Mouse (Mus musculus) liver, postnatal 0 days (tissue): Measurements from ENCODE around the gene Gosr2. TPM values are rescaled to one million over a fixed set of nuclear protein-coding genes. Genes with fewer than 3 reads are reported as not detected.
"Not testable (repeated sequence)": the region's sequence is repeated elsewhere in the genome, so short reads cannot be mapped to it uniquely, and the experiment has no call there.

Experiments
- ATAC-seq: fragments of 200-750 bp; cut with Nextera tagmentation; 2 replicates; pipeline ENCODE4 v1.8.0; 2017; ENCODE audit warnings: mild to moderate bottlenecking, moderate library complexity
- DNase-seq: peaks from one replicate; pipeline ENCODE4 v3.0.0-alpha.2; 2016
- H3K27ac ChIP-seq: fragments of 300-500 bp; sonication (generic); 2 replicates; pipeline ENCODE4 v1.5.1; 2014; ENCODE audit warnings: antibody characterized with exemption, moderate library complexity, mild to moderate bottlenecking, low read depth
- H3K27me3 ChIP-seq: fragments of 300-500 bp; sonication (generic); 2 replicates; pipeline ENCODE4 v1.6.1; 2014; ENCODE audit warnings: low read length, control low read depth, mixed read lengths; ENCODE audit not compliant: insufficient read depth
- H3K36me3 ChIP-seq: fragments of 300-500 bp; sonication (generic); replicated peaks from 2 replicates; pipeline ENCODE4 v1.6.1; 2014; ENCODE audit warnings: mild to moderate bottlenecking, control low read depth, low read length, moderate library complexity, mixed read lengths; ENCODE audit not compliant: insufficient read depth
- H3K4me1 ChIP-seq: fragments of 300-500 bp; sonication (generic); 2 replicates; pipeline ENCODE4 v1.6.1; 2014; ENCODE audit warnings: antibody characterized with exemption, mild to moderate bottlenecking, control low read depth; ENCODE audit not compliant: insufficient read depth
- H3K4me2 ChIP-seq: fragments of 300-500 bp; sonication (generic); 2 replicates; pipeline ENCODE4 v1.6.1; 2014; ENCODE audit warnings: low read depth, mild to moderate bottlenecking, low read length, moderate library complexity, mixed read lengths
- H3K4me3 ChIP-seq: fragments of 300-500 bp; sonication (generic); 2 replicates; pipeline ENCODE4 v1.5.1; 2014; ENCODE audit warnings: low read depth, low read length
- H3K9ac ChIP-seq: fragments of 300-500 bp; sonication (generic); replicated peaks from 2 replicates; pipeline ENCODE4 v1.6.1; 2014; ENCODE audit warnings: mild to moderate bottlenecking, moderate library complexity
- H3K9me3 ChIP-seq: fragments of 300-500 bp; sonication (generic); 2 replicates; pipeline ENCODE4 v1.6.1; 2016; ENCODE audit warnings: mild to moderate bottlenecking, control low read depth, low read length, mixed read lengths
- CTCF ChIP-seq: sonication (generic); IDR thresholded peaks from 2 replicates; pipeline ENCODE4 v1.5.1; 2016; ENCODE audit warnings: antibody characterized with exemption, low read depth
- EP300 ChIP-seq: IDR thresholded peaks from 2 replicates; pipeline ENCODE4 v1.6.1; 2016; ENCODE audit warnings: antibody characterized with exemption, low read depth, mild to moderate bottlenecking
- WGBS: fragments of 180-500 bp; shearing (Covaris S2); extraction: QIAGEN DNeasy Blood & Tissue Kit; methylation state at CpG from one replicate; pipeline ENCODE4 v1.1.7; 2014; ENCODE audit not compliant: insufficient replicate concordance; 5-methylcytosine and 5-hydroxymethylcytosine counted together
- polyA plus RNA-seq: library from polyadenylated mRNA; unstranded; fragments of >200 nt; fragmentation: Nextera tagmentation; extraction: Ambion mirVana; gene quantifications from 2 replicates; pipeline ENCODE4 v1.2.1, GENCODE M21; 2015

Gosr2 gene
- polyA plus RNA-seq, 1 experiment from 2014 or later, result 43.1 TPM

DNA sequence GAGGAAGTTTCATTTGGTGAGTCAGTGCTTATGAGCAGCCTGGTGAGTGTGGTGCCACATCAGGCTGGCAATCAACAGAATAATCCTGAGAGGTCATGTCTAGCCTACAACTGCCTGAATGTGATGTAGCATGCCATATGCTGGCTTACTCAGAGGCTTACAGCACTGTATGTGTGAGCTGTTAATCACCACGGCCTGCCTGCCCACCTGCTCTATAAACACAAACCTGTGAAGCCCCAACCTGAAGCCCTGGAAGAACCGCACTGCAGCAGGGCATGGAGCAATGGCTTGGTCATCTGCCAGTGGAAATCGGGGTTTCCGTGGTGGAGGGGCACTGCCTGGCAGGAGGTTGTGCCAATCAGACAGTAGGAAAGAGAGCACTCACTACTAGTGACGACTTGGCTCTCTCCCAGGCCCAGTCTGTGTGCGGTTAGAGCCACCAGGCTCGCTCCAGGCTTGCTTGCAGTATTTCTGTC is 12.4 kb downstream of the Gosr2 start:
- Histone ChIP-seq H3K36me3 (peaks cover 68% of the 10 kb centered on the region), H3K4me3 (no peak overlapping the region), H3K27me3 (no peaks in the 10 kb centered on the region), H3K9me3 (no peaks in the 10 kb centered on the region), H3K27ac (no peak overlapping the region), H3K4me2 (no peak overlapping the region), H3K4me1 (peaks cover 7% of the 10 kb centered on the region), H3K9ac (no peak overlapping the region)
- WGBS, result 86% methylated on average over 7 of the region's 7 CpGs
- TF ChIP-seq CTCF (no peak), EP300 (no peak)
- DNase-seq (no peak), ATAC-seq (no peak)

GRCm38 (mm10) chr11:103683667-103684334 is 13.9 kb downstream of the Gosr2 start:
- H3K9ac ChIP-seq, result no peak overlapping the region
- H3K4me1 ChIP-seq, result no peaks in the 10 kb centered on the region
- H3K9me3 ChIP-seq, result no peaks in the 10 kb centered on the region
- TF ChIP-seq CTCF, result no peak
- TF ChIP-seq EP300, result no peak
- H3K27me3 ChIP-seq, result no peaks in the 10 kb centered on the region
- ATAC-seq, result no peak
- H3K27ac ChIP-seq, result no peak overlapping the region
- no peak for DNase-seq
- 83% methylated on average over 11 of the region's 11 CpGs for WGBS
- no peak overlapping the region for H3K4me3 ChIP-seq
- H3K36me3 ChIP-seq, result peaks cover 81% of the 10 kb centered on the region
- no peak overlapping the region for H3K4me2 ChIP-seq

GRCm38 (mm10) chr11:103677042-103677441 is 20.7 kb downstream of the Gosr2 start:
- peaks cover 39% of the 10 kb centered on the region for H3K36me3 ChIP-seq
- not testable (repeated sequence) for H3K27ac ChIP-seq
- 33% methylated on average over 2 of the region's 2 CpGs for WGBS

GRCm38 (mm10) chr11:103675556-103675955 is 22.1 kb downstream of the Gosr2 start:
- no peaks in the 10 kb centered on the region for H3K27me3 ChIP-seq
- no peak overlapping the region for H3K4me2 ChIP-seq
- WGBS, result 48% methylated on average over 3 of the region's 3 CpGs
- TF ChIP-seq EP300, result no peak
- TF ChIP-seq CTCF, result peak; percentile 85
- peak; percentile 55 for DNase-seq
- ATAC-seq, result no peak
- no peak overlapping the region for H3K9ac ChIP-seq
- H3K4me3 ChIP-seq, result no peak overlapping the region
- H3K9me3 ChIP-seq, result no peaks in the 10 kb centered on the region
- no peaks in the 10 kb centered on the region for H3K4me1 ChIP-seq
- no peak overlapping the region for H3K27ac ChIP-seq
- peaks cover 25% of the 10 kb centered on the region for H3K36me3 ChIP-seq

More at GRCm38 (mm10) chr11:103677042-103677441, 20.7 kb downstream of the Gosr2 start:
- DNase-seq, result peak; percentile 55
- peak; percentile 64 for TF ChIP-seq CTCF
- H3K4me1 ChIP-seq, H3K9me3 ChIP-seq, ATAC-seq, H3K4me2 ChIP-seq, H3K27me3 ChIP-seq, H3K4me3 ChIP-seq, H3K9ac ChIP-seq: not testable (repeated sequence)

GRCm38 (mm10) chr11:103666907-103667426 is 30.7 kb downstream of the Gosr2 start:
- H3K4me3 ChIP-seq, result no peak overlapping the region
- ATAC-seq (no peak), DNase-seq (no peak)
- 62% methylated on average over 13 of the region's 13 CpGs for WGBS
- H3K9ac ChIP-seq, result no peak overlapping the region
- no peaks in the 10 kb centered on the region for H3K27me3 ChIP-seq
- no peak overlapping the region for H3K27ac ChIP-seq
- H3K36me3 ChIP-seq, result no peaks in the 10 kb centered on the region
- no peaks in the 10 kb centered on the region for H3K9me3 ChIP-seq
- no peak for TF ChIP-seq CTCF
- TF ChIP-seq EP300, result no peak
- H3K4me2 ChIP-seq, result no peak overlapping the region
- H3K4me1 ChIP-seq, result no peaks in the 10 kb centered on the region

DNA sequence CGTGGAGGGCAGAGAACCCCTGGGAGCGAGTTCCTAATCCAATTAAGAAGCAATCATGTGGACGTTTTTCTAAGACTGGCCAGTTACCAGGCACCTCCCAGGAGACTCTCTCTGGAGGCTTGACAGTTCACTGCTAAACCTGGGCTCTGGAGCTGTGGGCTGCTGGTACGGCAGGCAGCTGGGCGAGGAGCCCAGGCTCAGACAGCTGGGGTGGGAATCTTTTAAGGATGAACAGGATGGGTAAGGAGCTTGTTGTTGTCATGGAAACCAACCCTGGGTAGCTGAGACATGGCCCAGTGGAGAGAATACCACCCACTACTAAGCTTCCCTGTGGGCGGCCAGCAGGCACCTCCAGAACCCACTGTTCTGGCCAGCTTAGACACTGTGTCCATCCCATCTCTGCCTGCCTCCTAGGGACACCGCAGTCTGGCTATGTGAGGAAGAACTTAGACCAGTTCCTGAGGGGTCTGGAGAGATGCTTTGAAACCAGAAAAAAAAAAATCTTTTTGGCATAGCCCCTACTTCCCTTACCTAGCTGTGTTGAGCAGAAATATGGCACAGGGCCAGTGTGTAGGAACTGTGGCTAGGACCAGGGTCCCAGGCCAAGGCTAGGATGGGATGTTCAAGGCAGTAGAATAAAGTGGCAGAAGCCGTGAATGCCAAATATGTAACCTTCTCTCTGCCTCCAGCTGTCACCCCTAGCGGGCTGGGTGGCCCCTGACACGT is 31.4 kb downstream of the Gosr2 start:
- no peak for ATAC-seq
- H3K4me2 ChIP-seq, result no peak overlapping the region
- no peak overlapping the region for H3K9ac ChIP-seq
- no peak overlapping the region for H3K27ac ChIP-seq
- no peaks in the 10 kb centered on the region for H3K9me3 ChIP-seq
- no peak for DNase-seq
- no peak overlapping the region for H3K4me3 ChIP-seq
- WGBS, result 42% methylated on average over 10 of the region's 10 CpGs
- TF ChIP-seq EP300, result no peak
- TF ChIP-seq CTCF, result no peak
- H3K27me3 ChIP-seq, result no peaks in the 10 kb centered on the region
- H3K36me3 ChIP-seq, result no peaks in the 10 kb centered on the region
- no peaks in the 10 kb centered on the region for H3K4me1 ChIP-seq
